Mouse (Mus musculus): ENCODE measurements around the gene Gm21188. TPM values are rescaled to one million over a fixed set of nuclear protein-coding genes. Genes with fewer than 3 reads are reported as not detected.

Gm21188 gene
- polyA plus RNA-seq, 1 experiment from 2014 or later, result 0.12 TPM

Other genes with a start within 250 kb of the Gm21188 start
- not detected in 2 replicates for gene AF067063, start 222.0 kb downstream of the Gm21188 start, polyA plus RNA-seq (2015; fragmentation: Nextera tagmentation; extraction: Ambion mirVana)
- not detected in 2 replicates for gene D13Ertd608e, start 216.2 kb downstream of the Gm21188 start, polyA plus RNA-seq (2015; fragmentation: Nextera tagmentation; extraction: Ambion mirVana)
- gene Tcstv1, start 157.4 kb downstream of the Gm21188 start, polyA plus RNA-seq (2015; fragmentation: Nextera tagmentation; extraction: Ambion mirVana), result not detected in 2 replicates
- not detected in 2 replicates for gene Gm21761, start 122.9 kb downstream of the Gm21188 start, polyA plus RNA-seq (2015; fragmentation: Nextera tagmentation; extraction: Ambion mirVana)
- gene B020031M17Rik, start 101.4 kb downstream of the Gm21188 start, polyA plus RNA-seq (2015; fragmentation: Nextera tagmentation; extraction: Ambion mirVana), result not detected in 2 replicates
- not detected in 2 replicates for gene Gm36079, start 25.2 kb downstream of the Gm21188 start, polyA plus RNA-seq (2015; fragmentation: Nextera tagmentation; extraction: Ambion mirVana)
- gene Gm20767, start 88.1 kb upstream of the Gm21188 start, polyA plus RNA-seq (2015; fragmentation: Nextera tagmentation; extraction: Ambion mirVana), result not detected in 2 replicates
- not detected in 2 replicates for gene Gm21818, start 120.2 kb upstream of the Gm21188 start, polyA plus RNA-seq (2015; fragmentation: Nextera tagmentation; extraction: Ambion mirVana)
- not detected in 2 replicates for gene Gm21762, start 163.8 kb upstream of the Gm21188 start, polyA plus RNA-seq (2015; fragmentation: Nextera tagmentation; extraction: Ambion mirVana)
- gene Gm21731, start 186.9 kb upstream of the Gm21188 start, polyA plus RNA-seq (2015; fragmentation: Nextera tagmentation; extraction: Ambion mirVana), result not detected in 2 replicates
- gene AF067061, start 210.9 kb upstream of the Gm21188 start, polyA plus RNA-seq (2015; fragmentation: Nextera tagmentation; extraction: Ambion mirVana), result not detected in 2 replicates
- 0.21 and 0.38 TPM in 2 replicates for gene BC147527, start 248.2 kb upstream of the Gm21188 start, polyA plus RNA-seq (2015; fragmentation: Nextera tagmentation; extraction: Ambion mirVana)